Mouse (Mus musculus) stomach, postnatal 0 days (tissue): ENCODE data around the gene Xrra1. TPM values are rescaled to one million over a fixed set of nuclear protein-coding genes. Genes with fewer than 3 reads are reported as not detected.
"Not testable (repeated sequence)": the region's sequence is repeated elsewhere in the genome, so short reads cannot be mapped to it uniquely, and the experiment has no call there.

Source experiments
- ATAC-seq: fragments of 200-750 bp; cut with Nextera tagmentation; 2 replicates; pipeline ENCODE4 v1.8.0; 2017; ENCODE audit not compliant: low FRiP score, low TSS enrichment
- DNase-seq: peaks from one replicate; pipeline ENCODE4 v3.0.0-alpha.2; 2016; ENCODE audit warnings: low spot score
- H3K27ac ChIP-seq: fragments of 300-500 bp; sonication (generic); replicated peaks from 2 replicates; pipeline ENCODE4 v1.5.1; 2014; ENCODE audit warnings: mild to moderate bottlenecking, control low read depth
- H3K27me3 ChIP-seq: fragments of 300-500 bp; sonication (generic); 2 replicates; pipeline ENCODE4 v1.6.1; 2014; ENCODE audit warnings: low read length; ENCODE audit not compliant: control insufficient read depth, insufficient read depth
- H3K36me3 ChIP-seq: fragments of 300-500 bp; sonication (generic); 2 replicates; pipeline ENCODE4 v1.6.1; 2014; ENCODE audit warnings: low read length, mixed read lengths; ENCODE audit not compliant: control insufficient read depth, insufficient read depth
- H3K4me1 ChIP-seq: fragments of 300-500 bp; sonication (generic); replicated peaks from 2 replicates; pipeline ENCODE4 v1.6.1; 2014; ENCODE audit warnings: antibody characterized with exemption; ENCODE audit not compliant: control insufficient read depth, insufficient read depth
- H3K4me2 ChIP-seq: fragments of 300-500 bp; sonication (generic); replicated peaks from 2 replicates; pipeline ENCODE4 v1.6.1; 2014; ENCODE audit warnings: low read depth, mild to moderate bottlenecking, control low read depth, moderate library complexity
- H3K4me3 ChIP-seq: fragments of 300-500 bp; sonication (generic); 2 replicates; pipeline ENCODE4 v1.5.1; 2014; ENCODE audit warnings: low read depth, low read length, control low read depth
- H3K9ac ChIP-seq: fragments of 300-500 bp; sonication (generic); 2 replicates; pipeline ENCODE4 v1.6.1; 2014; ENCODE audit warnings: mild to moderate bottlenecking, low read length, control low read depth, mixed read lengths
- H3K9me3 ChIP-seq: fragments of 300-500 bp; sonication (generic); 2 replicates; pipeline ENCODE4 v1.6.1; 2016; ENCODE audit warnings: low read length; ENCODE audit not compliant: control insufficient read depth
- CTCF ChIP-seq: IDR thresholded peaks from 2 replicates; pipeline ENCODE4 v1.5.1; 2016; ENCODE audit warnings: antibody characterized with exemption, low read depth, mild to moderate bottlenecking, moderate library complexity
- EP300 ChIP-seq: optimal IDR thresholded peaks from 2 replicates; pipeline ENCODE3; 2016; ENCODE audit warnings: antibody characterized with exemption
- WGBS: fragments of 180-500 bp; shearing (Covaris S2); extraction: QIAGEN DNeasy Blood & Tissue Kit; methylation state at CpG from one replicate; pipeline ENCODE4 v1.1.7; 2014; 5-methylcytosine and 5-hydroxymethylcytosine counted together
- polyA plus RNA-seq: library from polyadenylated mRNA; unstranded; fragments of >200 nt; fragmentation: Nextera tagmentation; extraction: Ambion mirVana; gene quantifications from 2 replicates; pipeline ENCODE4 v1.2.1, GENCODE M21; 2015

The Xrra1 gene
- polyA plus RNA-seq, 1 experiment from 2014 or later, result 0.08 TPM

GRCm38 (mm10) chr7:99953442-99954098 lies 94.7 kb downstream of the Xrra1 start:
- Histone ChIP-seq H3K4me3 (no peak overlapping the region), H3K36me3 (no peaks in the 10 kb centered on the region), H3K4me1 (no peaks in the 10 kb centered on the region), H3K9me3 (no peaks in the 10 kb centered on the region), H3K4me2 (no peak overlapping the region), H3K27ac (no peak overlapping the region), H3K9ac (no peak overlapping the region), H3K27me3 (no peaks in the 10 kb centered on the region)
- no peak for DNase-seq
- WGBS, result 76% methylated on average over 6 of the region's 6 CpGs
- no peak for ATAC-seq
- TF ChIP-seq EP300 (no peak), CTCF (no peak)

GRCm38 (mm10) chr7:99954212-99954611 lies 95.3 kb downstream of the Xrra1 start:
- 88% methylated on average over 8 of the region's 8 CpGs for WGBS
- Histone ChIP-seq H3K4me2 (no peak overlapping the region), H3K27me3 (no peaks in the 10 kb centered on the region), H3K9ac (no peak overlapping the region), H3K36me3 (no peaks in the 10 kb centered on the region), H3K4me3 (no peak overlapping the region), H3K27ac (no peak overlapping the region), H3K4me1 (no peaks in the 10 kb centered on the region), H3K9me3 (no peaks in the 10 kb centered on the region)
- no peak for TF ChIP-seq CTCF
- TF ChIP-seq EP300, result no peak
- DNase-seq (no peak), ATAC-seq (no peak)

GRCm38 (mm10) chr7:99956095-99956494 lies 97.2 kb downstream of the Xrra1 start:
- ATAC-seq, result no peak
- no peaks in the 10 kb centered on the region for H3K36me3 ChIP-seq
- H3K9ac ChIP-seq, result no peak overlapping the region
- no peaks in the 10 kb centered on the region for H3K4me1 ChIP-seq
- H3K27me3 ChIP-seq, result no peaks in the 10 kb centered on the region
- WGBS, result 97% methylated on average over 7 of the region's 7 CpGs
- H3K4me3 ChIP-seq, result no peak overlapping the region
- no peak overlapping the region for H3K4me2 ChIP-seq
- DNase-seq, result no peak
- no peak overlapping the region for H3K27ac ChIP-seq
- H3K9me3 ChIP-seq, result no peaks in the 10 kb centered on the region
- TF ChIP-seq EP300 (no peak), CTCF (no peak)

GRCm38 (mm10) chr7:99957226-99957965 lies 98.5 kb downstream of the Xrra1 start:
- WGBS, result 81% methylated on average over 12 of the region's 12 CpGs
- TF ChIP-seq EP300, result no peak
- TF ChIP-seq CTCF, result no peak
- Histone ChIP-seq H3K4me2 (no peak overlapping the region), H3K4me1 (no peaks in the 10 kb centered on the region; the same call in 1 of the 2 replicates), H3K27me3 (no peaks in the 10 kb centered on the region), H3K9me3 (no peaks in the 10 kb centered on the region), H3K4me3 (no peak overlapping the region), H3K36me3 (no peaks in the 10 kb centered on the region), H3K27ac (no peak overlapping the region), H3K9ac (no peak overlapping the region)
- no peak for DNase-seq
- ATAC-seq, result no peak

- not testable (repeated sequence) for H3K4me2 ChIP-seq, H3K9ac ChIP-seq, H3K4me3 ChIP-seq, H3K36me3 ChIP-seq, H3K27me3 ChIP-seq, H3K27ac ChIP-seq, H3K4me1 ChIP-seq, ATAC-seq, H3K9me3 ChIP-seq, DNase-seq
- 26% methylated on average over 2 of the region's 2 CpGs for WGBS
Measured at GRCm38 (mm10) chr7:99960571-99960970, 101.7 kb downstream of the Xrra1 start.

GRCm38 (mm10) chr7:99961518-99961917 lies 102.6 kb downstream of the Xrra1 start:
- H3K9ac ChIP-seq, result no peak overlapping the region
- TF ChIP-seq EP300 (no peak), CTCF (no peak)
- H3K9me3 ChIP-seq, result no peaks in the 10 kb centered on the region
- no peak overlapping the region for H3K27ac ChIP-seq
- WGBS, result 72% methylated on average over 2 of the region's 2 CpGs
- H3K36me3 ChIP-seq, result no peaks in the 10 kb centered on the region
- H3K4me2 ChIP-seq, result no peak overlapping the region
- H3K4me1 ChIP-seq, result peaks cover 4% of the 10 kb centered on the region
- H3K4me3 ChIP-seq, result no peak overlapping the region
- ATAC-seq, result no peak
- no peak for DNase-seq
- no peaks in the 10 kb centered on the region for H3K27me3 ChIP-seq
